Mouse (Mus musculus) heart, adult 8-10 months (tissue): ENCODE results near the gene Tmem150a. TPM values are rescaled to one million over a fixed set of nuclear protein-coding genes. Genes with fewer than 3 reads are reported as not detected.

Experiments
- DNase-seq: peaks from one replicate; pipeline ENCODE4 v3.0.0; 2022; ENCODE audit warnings: low spot score
- total RNA-seq, 4 experiments: library from RNA; stranded (reverse); gene quantifications; 2 replicates each; pipeline ENCODE4 v1.2.4; 2022

The Tmem150a gene
- total RNA-seq, 4 experiments from 2014 or later, result 20.4 to 24.3 (median 22.2) TPM

GRCm38 (mm10) chr6:72352636-72353405, 2.4 kb upstream of the Tmem150a start:
- no peak for DNase-seq

GRCm38 (mm10) chr6:72354025-72354424, 1.2 kb upstream of the Tmem150a start:
- no peak for DNase-seq

- no peak for DNase-seq
These were observed 820 bp downstream of the Tmem150a start for GRCm38 (mm10) chr6:72356001-72356532.

GRCm38 (mm10) chr6:72357164-72358079, 2.2 kb downstream of the Tmem150a start:
- no peak for DNase-seq

GRCm38 (mm10) chr6:72358086-72358764, 3.0 kb downstream of the Tmem150a start:
- DNase-seq, result no peak

GRCm38 (mm10) chr6:72359343-72359742, 4.1 kb downstream of the Tmem150a start:
- no peak for DNase-seq

GRCm38 (mm10) chr6:72359891-72360598, 4.8 kb downstream of the Tmem150a start:
- no peak for DNase-seq

GRCm38 (mm10) chr6:72360599-72360935, 5.3 kb downstream of the Tmem150a start:
- DNase-seq, result no peak

- no peak for DNase-seq
These were observed 5.9 kb downstream of the Tmem150a start for GRCm38 (mm10) chr6:72361121-72361551.

GRCm38 (mm10) chr6:72362132-72363028, 7.1 kb downstream of the Tmem150a start:
- DNase-seq, result peak; percentile 99

- no peak for DNase-seq
These were observed 8.8 kb downstream of the Tmem150a start for GRCm38 (mm10) chr6:72364009-72364408.

- no peak for DNase-seq
These were observed 9.7 kb downstream of the Tmem150a start for GRCm38 (mm10) chr6:72364985-72365384.

- DNase-seq, result no peak
These were observed 11.1 kb downstream of the Tmem150a start for GRCm38 (mm10) chr6:72366304-72366703.

GRCm38 (mm10) chr6:72366844-72367443, 11.7 kb downstream of the Tmem150a start, which contains the start of gene Rnf181:
Gene Rnf181 (minus strand): TSS chr6:72366956.
- no peak for DNase-seq

GRCm38 (mm10) chr6:72367460-72367974, 12.3 kb downstream of the Tmem150a start:
- no peak for DNase-seq

GRCm38 (mm10) chr6:72369557-72369956, 14.3 kb downstream of the Tmem150a start:
- no peak for DNase-seq

GRCm38 (mm10) chr6:72370091-72370490, 14.8 kb downstream of the Tmem150a start:
- no peak for DNase-seq

- no peak for DNase-seq
These were observed 15.9 kb downstream of the Tmem150a start for GRCm38 (mm10) chr6:72371147-72371546.

- no peak for DNase-seq
These were observed 16.3 kb downstream of the Tmem150a start for GRCm38 (mm10) chr6:72371571-72371970.
